Mouse (Mus musculus) heart, adult 9 months (tissue): ENCODE data around the gene Zfyve1.

ENCODE experiments used
- DNase-seq, 2 experiments: peaks; one replicate each; pipeline ENCODE4 v3.0.0; 2022; ENCODE audit warnings: low spot score in 2 of 2

The Zfyve1 gene

DNA sequence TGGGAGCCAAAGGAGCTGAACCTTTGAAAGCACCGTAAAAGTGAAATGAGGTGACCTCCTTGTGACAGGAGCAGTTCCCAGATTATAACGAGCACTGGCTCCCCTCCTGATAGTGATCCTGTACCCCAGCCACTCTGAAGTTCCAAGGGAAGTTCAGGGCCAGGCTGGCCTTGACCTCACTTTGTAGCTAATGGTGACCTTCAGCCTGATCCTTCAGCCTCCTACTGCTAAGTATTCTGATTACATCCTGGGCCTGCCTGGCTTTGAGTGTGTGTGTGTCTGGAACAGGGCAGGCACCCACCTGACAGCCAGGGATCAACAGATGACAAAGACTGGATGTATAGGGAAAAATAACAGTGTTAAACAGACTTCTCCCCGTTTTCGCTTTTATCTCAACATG lies 73.1 kb downstream of the Zfyve1 start:
- DNase-seq: no peak

DNA sequence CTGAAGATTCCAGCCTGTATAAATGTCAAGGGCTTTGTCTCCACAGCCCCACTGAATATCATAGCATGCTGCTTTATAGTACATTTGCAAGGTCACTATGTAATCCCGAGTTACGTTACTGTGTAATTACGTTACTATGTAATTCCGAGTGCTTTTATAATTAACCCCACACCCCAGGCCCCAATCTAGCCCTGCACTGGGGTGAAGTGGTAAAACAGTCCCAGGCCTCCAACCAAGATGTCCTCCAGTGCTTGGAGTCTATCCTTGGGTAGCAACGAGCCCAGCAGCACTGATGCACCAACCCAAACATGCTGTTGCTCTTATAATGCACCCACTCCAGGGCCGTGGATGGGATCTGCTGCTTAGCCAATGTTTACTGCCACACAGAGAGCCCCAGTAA lies 74.0 kb downstream of the Zfyve1 start:
- no peak for DNase-seq

DNA sequence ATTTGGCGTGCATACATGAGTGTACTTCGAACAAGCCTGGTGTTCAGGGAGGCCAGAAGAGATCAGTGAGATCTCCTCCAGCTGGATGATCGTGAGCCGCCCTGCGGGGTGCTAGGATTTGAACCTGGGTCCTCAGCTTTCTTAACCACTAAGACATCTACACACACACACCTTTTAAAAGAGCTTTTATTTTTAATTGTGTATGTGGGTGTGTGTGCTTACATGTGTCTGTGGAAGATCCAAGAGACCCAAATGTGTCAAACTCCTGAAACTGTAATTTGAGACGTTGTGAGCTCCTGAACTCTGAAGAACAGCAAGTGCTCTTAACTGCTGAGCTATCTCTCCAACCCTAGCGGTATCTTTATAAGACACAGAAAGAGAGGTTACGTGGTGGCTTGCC lies 75.9 kb downstream of the Zfyve1 start:
- no peak for DNase-seq

DNA sequence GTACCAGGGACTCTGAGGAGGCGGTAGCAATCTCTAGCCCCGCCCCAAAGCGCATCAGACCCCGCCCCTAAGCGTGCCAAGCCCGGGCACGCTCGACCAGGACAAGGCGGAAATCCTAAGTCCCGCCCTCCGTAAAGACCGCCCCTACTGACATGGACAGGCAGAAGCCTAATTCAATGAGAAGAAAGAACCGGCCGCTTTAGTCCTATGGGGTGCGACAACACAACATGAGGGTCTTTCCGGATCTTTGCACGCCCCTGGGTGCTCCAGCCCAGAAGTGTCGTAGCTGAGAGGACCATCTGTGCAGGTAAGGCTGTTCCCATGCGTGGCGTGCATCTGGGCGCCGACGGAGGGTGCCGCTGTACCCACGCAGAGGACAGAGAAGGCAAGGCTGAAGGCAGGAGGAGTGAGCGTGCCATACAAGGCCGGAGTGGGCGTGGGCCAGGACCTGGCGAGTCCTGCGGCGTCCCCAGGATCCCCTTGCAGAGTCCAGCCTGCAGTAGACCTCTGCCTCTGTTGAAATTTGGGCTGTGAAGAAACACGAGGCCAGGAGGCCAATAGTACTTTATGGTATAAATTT lies 76.6 kb downstream of the Zfyve1 start, which contains the start of gene Dcaf4:
Dcaf4 (plus strand) TSS at position 156 of the 580 bp plus-strand sequence.
- peak; percentile 97 to 98 for DNase-seq

- no peak for DNase-seq
These were observed 79.4 kb downstream of the Zfyve1 start for GRCm38 (mm10) chr12:83517580-83517979.

- no peak for DNase-seq
These were observed 82.8 kb downstream of the Zfyve1 start for GRCm38 (mm10) chr12:83514216-83514615.

- no peak for DNase-seq
These were observed 83.8 kb downstream of the Zfyve1 start for GRCm38 (mm10) chr12:83513185-83513584.

GRCm38 (mm10) chr12:83512783-83513182 lies 84.2 kb downstream of the Zfyve1 start:
- no peak for DNase-seq

- no peak for DNase-seq
These were observed 86.4 kb downstream of the Zfyve1 start for GRCm38 (mm10) chr12:83510586-83510985.

GRCm38 (mm10) chr12:83506543-83506942 lies 90.5 kb downstream of the Zfyve1 start:
- no peak for DNase-seq

DNA sequence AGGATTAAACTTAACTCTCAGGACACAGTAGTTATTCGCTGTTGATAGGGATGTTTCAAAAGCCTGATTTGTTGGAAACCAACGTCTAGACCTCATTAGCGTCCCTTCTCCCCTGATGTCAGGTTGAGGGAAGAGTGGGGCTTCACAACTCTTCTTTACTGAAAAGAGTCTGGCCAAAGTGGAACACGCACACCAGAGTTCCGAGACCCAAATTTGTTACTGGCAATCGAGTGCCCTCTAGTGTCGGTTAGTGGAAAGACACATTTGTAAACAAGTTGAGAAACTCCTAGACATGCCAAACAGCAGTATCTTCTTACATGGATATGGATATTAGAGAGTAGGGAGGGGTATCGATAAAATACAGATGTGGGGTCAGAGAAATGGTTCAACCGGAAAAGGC lies 94.8 kb downstream of the Zfyve1 start:
- peak in 1 of 2 experiments; percentile 66 for DNase-seq

- no peak for DNase-seq
These were observed 97.8 kb downstream of the Zfyve1 start for GRCm38 (mm10) chr12:83499256-83499655.

DNA sequence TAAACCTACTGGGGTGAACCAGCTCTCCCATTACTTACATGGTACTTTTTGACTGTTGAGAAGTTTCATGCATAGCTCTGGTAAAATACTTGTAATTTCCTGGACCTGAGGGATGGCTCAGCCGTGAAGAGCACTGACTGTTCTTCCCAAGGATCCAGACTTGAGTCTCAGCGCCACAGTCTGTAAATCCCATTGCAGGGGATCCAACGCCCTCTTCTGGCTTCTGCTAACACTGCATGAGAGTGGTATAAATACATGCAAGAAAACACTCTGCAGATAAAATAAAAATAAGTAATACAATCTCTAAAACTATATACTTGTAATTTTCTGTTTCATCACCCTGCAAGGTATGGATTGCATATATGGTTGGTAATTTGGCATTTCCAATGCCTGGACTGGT lies 99.1 kb downstream of the Zfyve1 start:
- no peak for DNase-seq

DNA sequence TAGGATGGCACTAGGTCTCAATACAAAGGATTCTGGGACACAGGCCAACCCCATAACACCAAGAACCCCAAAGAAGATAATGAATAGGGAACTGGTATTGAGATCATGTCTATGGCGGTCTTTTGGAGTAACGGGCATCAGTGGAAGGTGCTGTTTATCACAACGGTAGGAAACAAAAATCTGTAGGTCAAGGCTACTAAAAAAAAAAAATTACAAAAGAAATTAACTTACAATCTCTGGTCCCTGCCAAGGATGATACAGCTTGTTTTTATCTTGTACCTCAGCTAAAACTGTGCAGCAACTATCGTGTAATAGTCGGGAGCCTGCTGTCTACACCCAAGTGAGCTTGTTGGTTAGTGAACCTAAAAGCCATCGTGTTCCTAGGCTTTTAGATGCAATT lies 100.3 kb downstream of the Zfyve1 start:
- DNase-seq: no peak
